Mouse (Mus musculus): Measurements from ENCODE around the gene Prkd3. TPM values are rescaled to one million over a fixed set of nuclear protein-coding genes. Genes with fewer than 3 reads are reported as not detected.

The Prkd3 gene
- polyA plus RNA-seq, 1 experiment from 2014 or later: 8.1 TPM

Other genes starting within 250 kb of the Prkd3 start
- gene Heatr5b, start 185.5 kb downstream of the Prkd3 start, polyA plus RNA-seq (2015; fragmentation: Nextera tagmentation; extraction: Ambion mirVana): 3.7 and 4.1 TPM in 2 replicates
- 12.4 and 13.4 TPM in 2 replicates for gene Gpatch11, start 185.2 kb downstream of the Prkd3 start, polyA plus RNA-seq (2015; fragmentation: Nextera tagmentation; extraction: Ambion mirVana)
- 7.2 and 7.7 TPM in 2 replicates for gene Eif2ak2, start 138.2 kb downstream of the Prkd3 start, polyA plus RNA-seq (2015; fragmentation: Nextera tagmentation; extraction: Ambion mirVana)
- gene Sult6b1, start 113.8 kb downstream of the Prkd3 start, polyA plus RNA-seq (2015; fragmentation: Nextera tagmentation; extraction: Ambion mirVana): 0.03 TPM in 1 of 2 replicates, not detected in the other
- gene Cebpzos, start 104.3 kb downstream of the Prkd3 start, polyA plus RNA-seq (2015; fragmentation: Nextera tagmentation; extraction: Ambion mirVana): 38.1 and 44.7 TPM in 2 replicates
- 19.0 and 23.4 TPM in 2 replicates for gene Cebpz, start 83.8 kb downstream of the Prkd3 start, polyA plus RNA-seq (2015; fragmentation: Nextera tagmentation; extraction: Ambion mirVana)
- gene Ndufaf7, start 83.7 kb downstream of the Prkd3 start, polyA plus RNA-seq (2015; fragmentation: Nextera tagmentation; extraction: Ambion mirVana): 24.5 and 27.0 TPM in 2 replicates
- 21.1 and 22.7 TPM in 2 replicates for gene Qpct, start 31.1 kb upstream of the Prkd3 start, polyA plus RNA-seq (2015; fragmentation: Nextera tagmentation; extraction: Ambion mirVana)